Mouse (Mus musculus) heart, postnatal 10 days (tissue): ENCODE data around the gene Clec2i. TPM values are rescaled to one million over a fixed set of nuclear protein-coding genes. Genes with fewer than 3 reads are reported as not detected.
"Not testable (repeated sequence)": the region's sequence is repeated elsewhere in the genome, so short reads cannot be mapped to it uniquely, and the experiment has no call there.

Experiments
- DNase-seq, 2 experiments: peaks; one replicate each; pipeline ENCODE4 v3.0.0; 2021
- intact Hi-C: fragments of 180-260 bp; cut with DNase I; formaldehyde crosslinking; loops from one replicate; pipeline ENCODE4 v1.15.1; 2025
- total RNA-seq, 2 experiments: library from RNA; stranded (reverse); gene quantifications; 2 replicates each; pipeline ENCODE4 v1.2.3; 2021

Clec2i gene
- total RNA-seq, result under 1 TPM in 1 of 2 experiments, not detected in 1; 0.10 TPM

DNA sequence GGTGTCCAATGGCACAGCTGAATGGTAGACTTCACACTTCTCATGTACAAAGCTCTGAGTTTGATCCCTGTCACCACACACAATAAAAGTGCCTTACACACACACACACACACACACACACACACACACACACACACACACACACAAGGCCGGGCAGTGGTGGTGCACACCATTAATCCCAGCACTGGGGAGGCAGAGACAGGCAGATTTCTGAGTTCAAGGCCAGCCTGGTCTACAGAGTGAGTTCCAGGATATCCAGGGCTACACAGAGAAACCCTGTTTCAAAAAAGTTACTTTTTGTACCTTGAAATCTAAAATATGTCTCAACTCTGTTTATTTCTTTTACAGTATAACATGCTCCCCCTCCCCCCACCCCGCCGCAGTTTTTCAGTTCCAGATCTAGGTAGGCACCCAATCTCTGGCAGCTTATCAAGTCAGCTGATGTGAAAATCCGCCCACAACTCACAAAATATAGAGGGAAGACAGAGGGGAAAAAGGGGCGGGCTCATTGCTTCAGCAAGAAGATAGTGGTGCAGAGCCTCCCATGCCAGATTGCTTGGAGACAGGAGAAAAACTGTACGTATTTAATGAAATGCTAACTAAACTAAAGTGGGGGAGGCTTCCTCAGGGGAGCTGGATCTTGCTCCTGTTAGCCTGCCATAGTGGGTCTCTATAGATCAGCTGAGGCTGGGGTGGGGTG is at the start of gene Clec2i:
Clec2i (plus strand) TSS at position 498 of the 700 bp plus-strand sequence.
- intact Hi-C loops, result loop anchor here (10.0 kb wide), 1 partner anchor 232 kb away; no protein-coding TSS in a partner anchor
- not testable (repeated sequence) for DNase-seq

DNA sequence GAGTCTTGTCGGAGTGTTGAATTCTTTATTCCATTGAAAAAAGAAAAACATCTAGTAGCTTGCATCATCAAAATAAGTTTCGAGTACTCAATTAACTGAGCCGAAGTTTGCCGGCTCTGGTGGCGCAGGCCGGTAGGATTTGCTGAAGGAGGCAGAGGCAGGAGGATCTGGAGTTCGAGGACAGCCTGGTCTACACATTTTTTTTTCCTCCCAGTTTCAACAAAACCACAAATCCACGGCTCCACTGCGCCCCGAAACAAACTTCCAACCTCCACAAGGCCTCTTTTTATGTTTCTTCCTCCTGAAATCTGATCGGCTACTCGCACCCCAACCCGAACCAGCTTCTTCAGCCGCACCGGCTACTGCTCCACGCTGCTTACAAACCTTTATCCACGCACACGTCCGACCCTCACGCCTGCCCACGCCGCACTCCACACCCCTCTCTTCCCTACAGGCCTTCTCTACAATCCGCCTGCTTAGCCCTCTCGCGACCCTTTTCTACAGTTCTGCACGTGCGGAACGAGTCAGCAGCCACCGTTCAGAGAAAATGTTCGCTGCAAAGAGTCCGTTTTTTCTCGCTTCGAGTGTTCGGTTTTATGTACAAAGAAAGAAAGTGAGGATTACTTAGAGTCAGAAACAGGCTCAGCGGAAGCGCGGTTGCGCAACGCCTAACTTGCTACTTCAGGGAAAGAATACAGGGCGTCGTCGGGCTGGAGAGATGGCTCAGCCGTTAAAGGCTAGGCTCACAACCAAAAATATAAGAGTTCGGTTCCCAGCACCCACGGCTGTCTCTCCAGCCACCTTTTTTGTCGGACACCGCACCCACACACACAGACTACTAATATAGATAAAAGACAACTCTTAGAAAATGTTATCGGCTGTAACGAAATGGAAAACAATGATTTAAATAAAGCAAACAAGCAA is 48.8 kb upstream of the Clec2i start:
- intact Hi-C loops, result loop anchor here (1.0 to 2.0 kb wide), 3 partner anchors 36 to 78 kb away; no protein-coding TSS in a partner anchor
- peak; percentile 94 to 95 for DNase-seq

- intact Hi-C loops, result loop anchor here (2.0 kb wide), 1 partner anchor 37 kb away; no protein-coding TSS in a partner anchor
- DNase-seq, result peak; percentile 92 to 93
These were observed 48.1 kb upstream of the Clec2i start for GRCm38 (mm10) chr6:128839266-128839771.

DNA sequence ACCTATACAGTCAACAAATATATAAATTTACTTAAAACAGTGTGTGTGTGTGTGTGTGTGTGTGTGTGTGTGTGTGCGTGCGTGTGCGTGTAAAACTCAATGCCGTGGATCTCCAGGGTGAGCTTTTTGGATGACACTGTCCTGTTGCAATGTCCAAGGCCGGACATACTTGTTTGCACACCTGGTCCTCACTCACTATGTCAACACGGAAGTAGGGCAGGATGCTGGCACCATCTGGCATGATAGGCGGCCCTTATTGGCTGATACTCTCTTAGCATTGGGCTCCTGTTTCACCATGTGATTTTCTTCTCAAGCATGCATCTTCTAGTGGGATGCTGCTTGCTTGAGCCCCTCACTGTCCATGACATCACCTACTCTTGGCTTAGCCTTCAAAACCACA is 47.5 kb upstream of the Clec2i start:
- no peak for DNase-seq
- intact Hi-C loops, result loop anchor here (2.0 kb wide), 1 partner anchor 37 kb away; no protein-coding TSS in a partner anchor

- intact Hi-C loops, DNase-seq: not testable (repeated sequence)
These were observed 46.7 kb upstream of the Clec2i start for GRCm38 (mm10) chr6:128840669-128841068.

DNA sequence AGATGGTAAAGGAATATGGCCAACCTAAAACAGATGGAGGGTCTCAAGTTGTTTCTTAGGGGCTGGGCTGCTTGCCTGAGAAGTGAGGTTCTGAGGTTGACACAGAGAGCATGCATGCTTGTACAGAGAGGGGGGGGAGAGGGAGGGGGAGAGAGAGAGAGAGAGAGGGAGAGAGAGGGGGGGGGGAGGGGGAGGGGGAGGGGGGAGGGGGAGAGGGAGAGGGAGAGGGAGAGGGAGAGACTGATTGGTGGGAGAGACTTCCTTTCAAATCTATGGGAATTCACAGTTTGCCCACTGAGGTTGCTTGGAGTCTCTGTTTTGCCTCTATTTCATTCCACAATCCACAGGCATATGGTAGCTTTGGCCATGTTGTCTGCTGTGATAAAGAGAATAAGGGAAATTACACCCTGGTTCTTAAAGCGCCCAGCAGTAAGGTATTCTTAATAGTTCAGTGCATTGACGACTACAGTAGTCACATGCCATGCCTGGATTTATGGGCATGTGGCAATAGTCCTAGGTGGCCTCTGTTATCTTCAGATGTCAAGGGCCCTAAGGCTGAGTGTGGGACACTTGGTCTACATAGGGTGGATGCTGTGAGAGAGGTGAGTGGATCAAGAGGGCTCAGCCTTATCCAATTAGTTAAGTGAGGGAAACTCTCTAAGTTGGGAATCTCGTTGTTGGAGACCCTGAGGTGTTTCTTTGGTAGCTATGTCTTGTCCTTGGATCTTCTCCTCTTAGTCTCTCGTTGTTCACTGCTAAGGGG is 45.9 kb upstream of the Clec2i start:
- intact Hi-C loops, result loop anchor here (2.0 kb wide), 1 partner anchor 339 kb away; the partner anchor contains the start of gene Clec2d
- no peak for DNase-seq

DNA sequence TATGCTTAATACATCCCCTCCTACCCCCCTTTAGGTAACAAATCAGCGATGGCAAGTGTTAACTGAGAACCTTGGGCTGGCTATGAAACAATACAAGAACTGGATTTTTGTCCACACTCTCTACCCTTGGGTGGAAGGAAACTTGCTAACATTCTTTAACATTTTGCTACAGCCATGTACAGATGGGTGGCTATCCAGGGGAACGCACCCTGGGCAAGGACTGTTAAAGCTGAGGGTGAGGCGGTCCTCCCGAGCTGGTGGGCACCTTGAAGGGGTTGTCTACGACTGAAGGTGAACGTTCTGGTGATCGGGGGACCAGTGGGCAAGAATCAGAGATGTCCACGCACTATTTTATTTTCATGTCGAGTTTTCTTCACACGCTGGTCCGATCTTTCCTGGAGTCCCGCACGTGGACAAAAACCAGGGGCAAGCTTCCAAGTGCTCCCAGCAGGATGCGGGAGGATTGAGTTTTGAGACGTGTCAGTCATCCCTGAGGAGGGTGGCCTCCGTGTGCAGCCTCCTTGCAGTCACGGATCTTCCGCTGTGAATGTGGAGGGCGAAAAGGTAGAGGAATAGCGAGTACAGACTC is 44.9 kb upstream of the Clec2i start:
- no peak for DNase-seq
- intact Hi-C loops, result loop anchor here (2.0 kb wide), 1 partner anchor 338 kb away; the partner anchor contains the start of gene Clec2d

DNA sequence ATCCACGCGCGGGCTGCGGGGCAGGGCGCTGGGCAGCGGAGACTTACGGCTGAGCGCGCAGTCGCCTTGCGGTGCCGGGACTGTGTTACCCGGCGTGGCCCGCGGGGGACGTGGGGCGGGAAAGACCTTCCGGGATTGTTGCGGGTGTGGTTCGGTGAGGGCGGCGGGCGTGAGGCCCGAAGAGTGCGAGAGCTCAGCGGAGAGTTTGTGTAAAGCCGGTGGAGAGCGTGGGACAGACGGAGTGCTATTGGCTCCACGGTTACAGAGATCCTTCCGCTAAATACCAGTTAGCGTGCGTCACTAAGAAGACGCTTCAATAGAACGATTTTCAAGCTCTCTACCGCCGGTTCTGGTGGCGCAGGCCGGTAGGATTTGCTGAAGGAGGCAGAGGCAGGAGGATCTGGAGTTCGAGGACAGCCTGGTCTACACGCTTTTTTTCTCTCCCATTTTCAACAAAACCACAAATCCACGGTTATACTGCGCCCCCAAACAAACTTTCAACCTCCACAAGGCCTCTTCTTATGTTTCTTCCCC is 44.4 kb upstream of the Clec2i start:
- peak; percentile 94 to 95 for DNase-seq
- intact Hi-C loops, result loop anchor here (2.0 kb wide), 1 partner anchor 338 kb away; the partner anchor contains the start of gene Clec2d

DNA sequence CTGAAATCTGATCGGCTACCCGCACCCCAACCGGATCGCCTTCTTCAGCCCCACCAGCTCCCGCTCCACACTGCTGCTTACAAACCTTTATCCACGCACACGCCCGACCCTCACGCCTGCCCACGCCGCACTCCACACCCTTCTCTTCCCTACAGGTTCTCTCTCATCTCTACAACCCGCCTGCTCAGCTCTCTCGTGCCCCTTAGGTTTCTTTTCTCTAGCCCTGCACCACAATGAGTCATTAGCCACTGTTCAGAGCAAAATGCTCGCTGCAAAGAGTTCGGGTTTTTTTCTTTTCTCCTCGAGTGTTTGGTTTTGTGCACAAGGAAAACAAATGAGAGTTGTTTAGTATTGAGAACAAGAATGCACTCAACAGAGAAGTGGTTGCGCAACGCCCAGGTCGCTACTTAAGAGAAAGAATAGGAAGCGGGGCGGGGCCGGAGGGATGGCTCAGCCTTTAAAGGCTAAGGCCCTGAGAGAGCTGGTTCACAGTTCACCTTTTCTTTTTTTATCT is 43.9 kb upstream of the Clec2i start:
- intact Hi-C loops, result loop anchor here (2.0 kb wide), 1 partner anchor 337 kb away; the partner anchor contains the start of gene Clec2d
- peak; percentile 73 to 74 for DNase-seq

DNA sequence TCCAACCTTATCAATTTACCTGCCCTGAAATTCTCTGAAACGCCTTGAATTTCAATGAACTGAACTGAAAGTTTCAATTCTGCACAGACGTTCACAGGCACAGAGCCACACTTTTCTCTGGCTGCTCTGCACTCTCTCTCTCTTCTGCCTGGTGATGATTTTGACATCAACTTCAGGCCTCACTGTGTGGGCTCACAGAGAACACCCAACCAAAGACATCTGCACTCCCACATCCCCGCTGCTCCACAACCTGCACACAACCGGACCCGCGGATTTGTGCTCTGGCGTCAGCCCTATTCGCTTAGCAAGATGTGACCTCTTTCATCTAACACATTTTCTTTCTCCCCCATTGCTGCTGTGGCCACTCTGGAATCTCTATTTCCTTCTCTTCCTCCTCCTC is 43.3 kb upstream of the Clec2i start:
- intact Hi-C loops, result no loop called here
- peak in 1 of 2 experiments; percentile 29 for DNase-seq

DNA sequence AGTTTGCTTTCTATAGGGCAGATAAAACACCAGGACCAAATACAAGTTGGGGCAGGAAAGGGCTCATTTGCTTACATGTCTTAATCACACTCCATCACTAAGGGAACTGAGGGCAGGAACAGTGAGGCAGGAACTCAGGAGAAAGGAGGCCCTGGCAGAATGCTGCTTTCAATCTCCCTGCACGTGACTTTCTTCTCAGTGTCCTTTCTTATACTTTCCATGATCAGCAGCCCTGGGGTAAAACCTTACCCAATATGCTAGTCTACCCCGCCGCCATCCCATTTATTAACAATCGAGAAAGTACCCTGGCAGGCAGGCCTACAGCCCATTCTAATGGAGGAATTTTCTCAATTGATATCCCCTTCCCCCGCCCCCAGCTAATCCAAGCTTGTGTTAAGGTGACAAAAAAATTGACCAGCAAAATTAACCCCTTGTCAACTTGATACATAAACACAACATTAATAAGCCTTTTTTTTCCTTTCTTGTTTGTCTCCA is 42.8 kb upstream of the Clec2i start:
- intact Hi-C loops, result loop anchor here (5.0 kb wide), 1 partner anchor 688 kb away; the partner anchor contains the start of gene Gabarapl1
- DNase-seq, result no peak

DNA sequence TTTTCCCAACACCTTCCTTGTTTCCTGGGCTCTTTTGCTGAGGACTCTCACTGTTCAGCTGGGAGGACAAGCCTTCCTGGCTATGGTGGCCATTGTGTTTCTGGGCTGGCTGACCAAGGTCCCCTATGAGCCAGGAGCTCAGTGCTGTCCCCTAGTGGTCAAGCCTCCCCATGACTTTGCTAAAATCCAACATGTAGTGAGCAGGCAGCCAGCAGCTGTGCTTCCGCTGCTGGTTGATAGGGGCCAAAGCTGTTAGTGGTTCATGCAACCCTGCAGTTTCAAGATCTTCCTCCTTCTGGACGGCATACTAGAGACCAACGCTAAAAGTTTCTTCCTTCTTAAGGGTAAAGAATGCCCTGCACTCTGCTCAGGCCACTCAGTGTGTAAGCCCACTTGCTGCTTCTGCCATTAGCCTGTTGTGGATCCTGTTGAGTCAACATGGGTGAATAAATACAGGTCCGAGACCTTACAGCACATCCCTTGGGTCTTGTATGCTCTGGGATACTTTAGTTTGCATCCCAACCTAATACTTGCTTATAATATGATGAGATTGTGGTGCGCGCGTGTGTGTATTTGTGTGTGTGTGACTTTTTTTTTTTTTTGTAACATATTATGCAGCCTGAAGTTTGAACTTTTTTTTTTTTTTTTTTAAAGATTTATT is 41.9 kb upstream of the Clec2i start:
- intact Hi-C loops, result loop anchor here (5.0 kb wide), 1 partner anchor 687 kb away; the partner anchor contains the start of gene Gabarapl1
- DNase-seq, result peak; percentile 92 to 97

DNA sequence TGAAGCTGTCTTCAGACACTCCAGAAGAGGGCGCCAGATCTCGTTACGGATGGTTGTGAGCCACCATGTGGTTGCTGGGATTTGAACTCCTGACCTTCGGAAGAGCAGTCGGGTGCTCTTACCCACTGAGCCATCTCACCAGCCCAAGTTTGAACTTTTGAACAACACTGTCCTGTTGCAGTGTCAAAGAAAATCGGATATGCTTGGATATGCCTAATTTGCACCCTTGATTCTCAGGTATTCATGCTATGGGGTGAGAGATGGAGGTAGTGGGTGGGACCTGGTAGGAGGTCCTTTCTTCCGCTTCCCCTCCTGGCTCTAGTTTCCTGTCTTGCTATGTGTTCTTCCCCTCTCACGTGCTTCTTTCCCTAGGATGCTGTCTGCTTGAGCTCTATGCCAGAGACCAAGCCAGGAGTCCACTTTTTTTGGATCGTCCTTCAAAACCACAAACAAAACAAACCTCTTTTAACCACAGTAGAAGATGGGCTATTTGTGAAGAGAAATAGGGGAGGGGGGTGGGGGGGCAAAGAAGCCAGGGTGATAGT is 41.3 kb upstream of the Clec2i start:
- intact Hi-C loops, result loop anchor here (5.0 kb wide), 1 partner anchor 686 kb away; the partner anchor contains the start of gene Gabarapl1
- DNase-seq, result no peak

GRCm38 (mm10) chr6:128847401-128847800 is 40.0 kb upstream of the Clec2i start:
- DNase-seq, result no peak
- intact Hi-C loops, result loop anchor here (5.0 kb wide), 1 partner anchor 685 kb away; the partner anchor contains the start of gene Gabarapl1

DNA sequence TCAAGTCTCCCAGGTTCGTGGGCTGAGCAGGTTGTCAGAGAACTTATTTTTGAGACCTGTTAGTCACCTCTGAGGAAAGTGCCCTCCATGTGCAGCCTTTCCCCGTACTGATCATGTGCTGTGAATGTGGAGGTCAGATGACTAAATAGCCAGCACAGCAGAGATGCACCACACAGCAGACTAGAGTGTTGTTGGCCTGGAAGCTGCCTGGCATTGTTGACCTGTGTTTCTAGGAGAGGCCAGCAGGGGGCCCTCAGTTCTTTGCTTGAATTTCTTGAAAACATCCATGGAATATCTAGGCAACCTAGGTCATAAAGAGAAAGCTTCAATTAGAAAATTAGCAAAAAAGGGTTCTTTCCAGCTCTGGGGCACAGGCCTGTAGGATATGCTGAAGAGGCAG is 37.5 kb upstream of the Clec2i start:
- DNase-seq, result peak; percentile 53 to 71
- intact Hi-C loops, result loop anchor here (5.0 kb wide), 2 partner anchors 237 to 682 kb away; partner anchors contain the start of gene Gabarapl1

- DNase-seq, result peak; percentile 37 to 49
- intact Hi-C loops, result loop anchor here (5.0 kb wide), 1 partner anchor 237 kb away; no protein-coding TSS in a partner anchor
These were observed 36.7 kb upstream of the Clec2i start for GRCm38 (mm10) chr6:128850671-128851070.

DNA sequence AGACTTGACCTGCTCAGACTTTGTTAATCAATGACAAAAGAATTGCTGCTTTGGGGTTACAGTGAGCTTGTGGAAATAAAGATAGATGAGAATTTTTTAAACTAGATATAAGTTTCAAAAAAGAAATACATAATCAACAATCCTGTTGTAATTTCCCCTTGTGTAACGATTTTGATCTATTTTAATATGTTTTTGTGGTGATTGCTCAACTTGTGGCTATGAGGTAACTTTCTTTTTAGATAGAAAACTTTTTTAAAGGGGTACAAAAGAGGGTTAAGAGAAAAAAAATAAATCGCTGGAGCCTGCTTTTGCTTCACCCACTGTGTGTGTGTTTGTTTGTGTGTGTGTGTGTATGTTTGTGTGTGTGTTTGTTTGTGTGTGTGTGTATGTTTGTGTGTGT is 36.2 kb upstream of the Clec2i start:
- intact Hi-C loops, result loop anchor here (5.0 kb wide), 1 partner anchor 236 kb away; no protein-coding TSS in a partner anchor
- DNase-seq, result no peak
